Mouse (Mus musculus) stomach, embryonic 14.5 days (tissue): ENCODE data around the gene Pik3r2. TPM values are rescaled to one million over a fixed set of nuclear protein-coding genes. Genes with fewer than 3 reads are reported as not detected.

Experiments
- ATAC-seq: fragments of 200-750 bp; cut with Nextera tagmentation; 2 replicates; pipeline ENCODE4 v1.8.0; 2017; ENCODE audit warnings: low read depth, moderate TSS enrichment; ENCODE audit not compliant: insufficient number of reproducible peaks, insufficient read depth, low FRiP score
- H3K27ac ChIP-seq: fragments of 300-500 bp; sonication (generic); 2 replicates; pipeline ENCODE4 v1.5.1; 2014; ENCODE audit warnings: mild to moderate bottlenecking, low read length, moderate library complexity, mixed read lengths
- H3K27me3 ChIP-seq: fragments of 300-500 bp; sonication (generic); 2 replicates; pipeline ENCODE4 v1.6.1; 2014; ENCODE audit warnings: low read length, control low read depth, mixed read lengths; ENCODE audit not compliant: control insufficient read depth, insufficient read depth
- H3K36me3 ChIP-seq: fragments of 300-500 bp; sonication (generic); 2 replicates; pipeline ENCODE4 v1.6.1; 2014; ENCODE audit warnings: mild to moderate bottlenecking, control low read depth, low read length, moderate library complexity, mixed read lengths; ENCODE audit not compliant: control insufficient read depth, insufficient read depth
- H3K4me1 ChIP-seq: fragments of 300-500 bp; sonication (generic); 2 replicates; pipeline ENCODE4 v1.6.1; 2014; ENCODE audit warnings: low read length, control low read depth, mixed read lengths; ENCODE audit not compliant: control insufficient read depth, insufficient read depth
- H3K4me2 ChIP-seq: fragments of 300-500 bp; sonication (generic); replicated peaks from 2 replicates; pipeline ENCODE4 v1.6.1; 2014; ENCODE audit warnings: low read depth, low read length, control low read depth
- H3K4me3 ChIP-seq: fragments of 300-500 bp; sonication (generic); 2 replicates; pipeline ENCODE4 v1.5.1; 2014; ENCODE audit warnings: low read depth, low read length, control low read depth
- H3K9ac ChIP-seq: fragments of 300-500 bp; sonication (generic); replicated peaks from 2 replicates; pipeline ENCODE4 v1.6.1; 2014; ENCODE audit warnings: low read depth, mild to moderate bottlenecking, control low read depth, low read length, moderate library complexity, mixed read lengths
- H3K9me3 ChIP-seq: fragments of 300-500 bp; sonication (generic); 2 replicates; pipeline ENCODE4 v1.6.1; 2016; ENCODE audit warnings: low read depth, low read length, control low read depth; ENCODE audit not compliant: control insufficient read depth
- WGBS: fragments of 180-500 bp; shearing (Covaris S2); extraction: QIAGEN DNeasy Blood & Tissue Kit; methylation state at CpG from one replicate; pipeline ENCODE4 v1.1.7; 2014; 5-methylcytosine and 5-hydroxymethylcytosine counted together
- polyA plus RNA-seq: library from polyadenylated mRNA; unstranded; fragments of >200 nt; fragmentation: Nextera tagmentation; extraction: Ambion mirVana; gene quantifications from 2 replicates; pipeline ENCODE4 v1.2.1, GENCODE M21; 2014

The Pik3r2 gene
- polyA plus RNA-seq, 1 experiment from 2014 or later, result 44.5 TPM

- Histone ChIP-seq H3K9ac (no peak overlapping the region), H3K4me2 (no peak overlapping the region), H3K27ac (no peak overlapping the region), H3K27me3 (no peaks in the 10 kb centered on the region), H3K4me1 (peaks cover 19% of the 10 kb centered on the region; the same call in 1 of the 2 replicates), H3K4me3 (no peak overlapping the region), H3K36me3 (peaks cover 32% of the 10 kb centered on the region), H3K9me3 (no peaks in the 10 kb centered on the region)
- no peak for ATAC-seq
- 86% methylated on average over 16 of the region's 16 CpGs for WGBS
Observed at GRCm38 (mm10) chr8:70768956-70769355, 7.6 kb downstream of the Pik3r2 start.

GRCm38 (mm10) chr8:70768231-70768776 is 8.2 kb downstream of the Pik3r2 start:
- WGBS, result 95% methylated on average over 32 of the region's 32 CpGs
- Histone ChIP-seq H3K4me2 (no peak overlapping the region), H3K9ac (no peak overlapping the region), H3K4me1 (peaks cover 13% of the 10 kb centered on the region; the same call in 1 of the 2 replicates), H3K9me3 (no peaks in the 10 kb centered on the region), H3K27me3 (no peaks in the 10 kb centered on the region), H3K36me3 (peaks cover 32% of the 10 kb centered on the region), H3K4me3 (no peak overlapping the region), H3K27ac (no peak overlapping the region)
- no peak for ATAC-seq

GRCm38 (mm10) chr8:70767503-70767902 is 9.0 kb downstream of the Pik3r2 start:
- H3K36me3 ChIP-seq, result peaks cover 32% of the 10 kb centered on the region
- no peaks in the 10 kb centered on the region for H3K9me3 ChIP-seq
- H3K9ac ChIP-seq, result no peak overlapping the region
- peaks cover 6% of the 10 kb centered on the region; the same call in 1 of the 2 replicates for H3K4me1 ChIP-seq
- H3K4me3 ChIP-seq, result no peak overlapping the region
- no peak overlapping the region for H3K27ac ChIP-seq
- no peaks in the 10 kb centered on the region for H3K27me3 ChIP-seq
- H3K4me2 ChIP-seq, result no peak overlapping the region
- 83% methylated on average over 6 of the region's 6 CpGs for WGBS
- ATAC-seq, result no peak

- H3K27me3 ChIP-seq, result no peaks in the 10 kb centered on the region
- H3K9ac ChIP-seq, result peak overlapping the region; percentile 30; the same call in 1 of the 2 replicates
- peaks cover 28% of the 10 kb centered on the region for H3K36me3 ChIP-seq
- peaks cover 6% of the 10 kb centered on the region; the same call in 1 of the 2 replicates for H3K4me1 ChIP-seq
- ATAC-seq, result peak; percentile 73
- peak overlapping the region; percentile 90 for H3K4me2 ChIP-seq
- no peaks in the 10 kb centered on the region for H3K9me3 ChIP-seq
- H3K4me3 ChIP-seq, result peak overlapping the region; percentile 42
- 7% methylated on average over 21 of the region's 21 CpGs for WGBS
- H3K27ac ChIP-seq, result peak overlapping the region; percentile 72; the same call in 1 of the 2 replicates
Observed at GRCm38 (mm10) chr8:70766571-70767440, 9.7 kb downstream of the Pik3r2 start.

GRCm38 (mm10) chr8:70765838-70766570 is 10.5 kb downstream of the Pik3r2 start:
- ATAC-seq, result no peak
- WGBS, result under 1% methylated on average over 34 of the region's 34 CpGs

GRCm38 (mm10) chr8:70765329-70765728 is 11.2 kb downstream of the Pik3r2 start:
- H3K27ac ChIP-seq, result peak overlapping the region; percentile 53; the same call in 1 of the 2 replicates
- H3K27me3 ChIP-seq, result no peaks in the 10 kb centered on the region
- peak overlapping the region; percentile 90 for H3K4me2 ChIP-seq
- no peak for ATAC-seq
- H3K9ac ChIP-seq, result 0 out of 2 replicates have a peak overlapping the region, but pooled peaks have one; percentile 30
- peaks cover 13% of the 10 kb centered on the region for H3K36me3 ChIP-seq
- H3K4me3 ChIP-seq, result peak overlapping the region; percentile 42
- H3K4me1 ChIP-seq, result peaks cover 11% of the 10 kb centered on the region; the same call in 1 of the 2 replicates
- 70% methylated on average over 9 of the region's 9 CpGs for WGBS
- H3K9me3 ChIP-seq, result no peaks in the 10 kb centered on the region

More at GRCm38 (mm10) chr8:70765838-70766570, 10.5 kb downstream of the Pik3r2 start:
- H3K36me3 ChIP-seq, result peaks cover 20% of the 10 kb centered on the region
- H3K4me3 ChIP-seq, result peak overlapping the region; percentile 42
- peak overlapping the region; percentile 72; the same call in 1 of the 2 replicates for H3K27ac ChIP-seq
- H3K27me3 ChIP-seq, result no peaks in the 10 kb centered on the region
- H3K9me3 ChIP-seq, result no peaks in the 10 kb centered on the region
- peak overlapping the region; percentile 30; the same call in 1 of the 2 replicates for H3K9ac ChIP-seq
- peak overlapping the region; percentile 90 for H3K4me2 ChIP-seq
- peaks cover 11% of the 10 kb centered on the region; the same call in 1 of the 2 replicates for H3K4me1 ChIP-seq

GRCm38 (mm10) chr8:70764676-70765075 is 11.8 kb downstream of the Pik3r2 start:
- peaks cover 16% of the 10 kb centered on the region; the same call in 1 of the 2 replicates for H3K4me1 ChIP-seq
- no peak overlapping the region for H3K4me3 ChIP-seq
- H3K27ac ChIP-seq, result peak overlapping the region; percentile 58; the same call in 1 of the 2 replicates
- H3K9ac ChIP-seq, result no peak overlapping the region
- peaks cover 10% of the 10 kb centered on the region for H3K36me3 ChIP-seq
- no peaks in the 10 kb centered on the region for H3K9me3 ChIP-seq
- H3K27me3 ChIP-seq, result no peaks in the 10 kb centered on the region
- H3K4me2 ChIP-seq, result 0 out of 2 replicates have a peak overlapping the region, but pooled peaks have one; percentile 90
- 83% methylated on average over 13 of the region's 13 CpGs for WGBS
- ATAC-seq, result no peak

GRCm38 (mm10) chr8:70764026-70764425 is 12.5 kb downstream of the Pik3r2 start:
- Histone ChIP-seq H3K9me3 (no peaks in the 10 kb centered on the region), H3K9ac (no peak overlapping the region), H3K4me1 (peaks cover 22% of the 10 kb centered on the region; the same call in 1 of the 2 replicates), H3K4me2 (no peak overlapping the region), H3K4me3 (no peak overlapping the region), H3K27me3 (no peaks in the 10 kb centered on the region), H3K27ac (peak overlapping the region; percentile 56; the same call in 1 of the 2 replicates), H3K36me3 (peaks cover 10% of the 10 kb centered on the region)
- WGBS, result 65% methylated on average over 8 of the region's 8 CpGs
- peak; percentile 20; the same call in 1 of the 2 replicates for ATAC-seq
